Mouse (Mus musculus) layer of hippocampus, postnatal 25 days (tissue): ENCODE measurements around the gene Gsx1. TPM values are rescaled to one million over a fixed set of nuclear protein-coding genes. Genes with fewer than 3 reads are reported as not detected.
A peak's percentile ranks its signal among the peaks of the same experiment; 100 is the strongest.

Experiments
- DNase-seq, 2 experiments: peaks; one replicate each; pipeline ENCODE4 v3.0.0; 2022; ENCODE audit warnings: mixed read lengths in 2 of 2, low spot score in 1 of 2; ENCODE audit errors: extremely low spot score in 1 of 2
- total RNA-seq, 2 experiments: library from RNA; stranded (reverse); gene quantifications; 2 replicates each; pipeline ENCODE4 v1.2.3; 2021

The Gsx1 gene
- total RNA-seq, 2 experiments from 2014 or later: 0.47 to 0.79 TPM

DNA sequence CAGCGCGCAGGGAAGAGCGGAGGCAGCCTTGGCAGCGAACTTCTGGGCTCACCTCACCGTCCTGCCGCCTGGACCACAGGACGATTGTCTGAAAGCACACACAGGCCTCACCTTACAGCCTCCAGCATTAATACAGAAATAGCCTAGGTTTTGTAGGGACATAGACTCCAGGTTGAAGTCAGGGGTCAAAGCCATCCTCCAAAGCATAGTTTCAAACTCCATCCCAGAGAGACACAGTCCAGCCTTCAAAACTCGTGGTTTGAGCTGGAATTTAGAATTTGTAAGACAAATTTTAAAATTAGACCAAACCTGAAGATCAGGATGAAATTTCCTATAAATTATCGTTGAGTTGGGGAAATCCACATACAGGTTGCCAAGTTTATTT lies 4.1 kb downstream of the Gsx1 start:
- no peak for DNase-seq

- no peak for DNase-seq
Measured at GRCm38 (mm10) chr5:147204905-147205304, 16.4 kb downstream of the Gsx1 start.

DNA sequence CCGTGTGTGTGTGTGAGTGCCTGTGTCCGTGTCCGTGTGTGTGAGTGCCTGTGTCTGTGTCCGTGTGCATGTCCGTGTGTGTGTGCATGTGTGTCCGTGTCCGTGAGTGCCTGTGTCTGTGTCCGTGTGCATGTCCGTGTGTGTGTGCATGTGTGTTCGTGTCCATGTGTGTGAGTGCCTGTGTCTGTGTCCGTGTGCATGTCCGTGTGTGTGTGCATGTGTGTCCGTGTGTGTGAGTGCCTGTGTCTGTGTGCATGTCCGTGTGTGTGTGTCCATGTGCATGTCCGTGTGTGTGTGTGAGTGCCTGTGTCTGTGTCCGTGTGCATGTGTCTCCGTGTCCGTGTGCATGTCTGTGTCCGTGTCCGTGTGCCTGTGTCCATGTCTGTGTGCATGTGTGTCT lies 19.4 kb downstream of the Gsx1 start:
- DNase-seq: no peak

DNA sequence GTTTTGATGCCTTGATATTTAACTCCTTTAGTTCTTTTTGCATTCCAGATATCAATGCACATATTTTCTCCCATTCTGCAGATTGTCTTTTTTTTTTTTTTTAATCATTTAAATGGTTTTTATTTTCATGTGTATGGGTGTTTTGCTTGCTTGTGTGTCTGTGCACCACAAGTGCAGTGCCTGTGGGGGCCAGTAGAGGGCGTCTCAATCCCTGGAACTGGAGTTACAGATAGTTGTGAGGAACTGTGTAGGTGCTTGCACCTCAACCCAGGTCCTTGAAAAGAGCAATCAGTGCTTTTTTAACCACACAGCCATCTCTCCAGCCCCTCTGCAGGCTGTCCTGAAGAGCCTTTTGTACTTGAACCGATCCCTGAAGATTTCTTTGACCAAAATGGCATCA lies 20.0 kb downstream of the Gsx1 start:
- no peak for DNase-seq

GRCm38 (mm10) chr5:147227354-147228112 lies 39.0 kb downstream of the Gsx1 start:
- peak; percentile 85 to 94 for DNase-seq

- no peak for DNase-seq
Measured at GRCm38 (mm10) chr5:147235406-147236309, 47.2 kb downstream of the Gsx1 start.

Other genes with a start within 250 kb of the Gsx1 start
- 10 to 100 TPM; 25.5 to 28.5 TPM for gene Gtf3a, start 240.0 kb upstream of the Gsx1 start, total RNA-seq
- gene Mtif3, start 224.9 kb upstream of the Gsx1 start, total RNA-seq: 10 to 100 TPM; 17.4 to 18.4 TPM
- gene Lnx2, start 112.1 kb upstream of the Gsx1 start, total RNA-seq: 1 to 10 TPM; 4.9 to 5.2 TPM
- gene Polr1d, start 111.6 kb upstream of the Gsx1 start, total RNA-seq: 10 to 100 TPM; 68.6 to 72.4 TPM
- gene Pdx1, start 81.3 kb downstream of the Gsx1 start, total RNA-seq: not detected
- gene Cdx2, start 118.6 kb downstream of the Gsx1 start, total RNA-seq: not detected
- gene Urad, start 133.7 kb downstream of the Gsx1 start, total RNA-seq: not detected
- 1 to 10 TPM; 6.7 to 8.0 TPM for gene Flt3, start 211.8 kb downstream of the Gsx1 start, total RNA-seq
- 100 to 1,000 TPM in 1 of 2 experiments, 10 to 100 TPM in 1; 76.1 to 101 TPM for gene Pan3, start 241.5 kb downstream of the Gsx1 start, total RNA-seq